16 mouse cellular contexts compared by ENCODE assay signal in genomic region chr5:73669386-73669785, GRCm38 (mm10). TPM values are rescaled to one million over a fixed set of nuclear protein-coding genes. Genes with fewer than 3 reads are reported as not detected.
DNase-seq lines count a peak whose midpoint lies in the region; ATAC-seq lines count a peak whose summit lies in the region.
"Had no signal": no experiment of that assay in that cellular context is flagged by ENCODE, and none has a peak within 500 bp of the region (broad histone marks: within the 10 kb centered on the region; RNA-seq: fewer than 3 reads in every experiment).

No protein-coding gene starts in this region.

- H3K27me3 ChIP-seq in limb, embryonic 12.5 days = peaks cover 10% of the 10 kb centered on the region
- H3K27me3 ChIP-seq in neural tube, embryonic 15.5 days (replicated peaks) = no peaks in the 10 kb centered on the region

- peak; percentile 18 for DNase-seq in embryo, embryonic 10.5 days (ENCODE audit: low spot score)
- no peak for DNase-seq in embryo, embryonic 11 days
- DNase-seq in left cerebral cortex, postnatal 4 days = peak; percentile 31
- no peak for DNase-seq in left cerebral cortex, postnatal 36 days (ENCODE audit: low spot score in 2 of 2)
- DNase-seq in spleen, postnatal 14 days (ENCODE audit: low spot score in 2 of 2) = no peak
- DNase-seq in ovary, postnatal 36 days (ENCODE audit: low spot score) = no peak
- DNase-seq: adrenal gland, postnatal 14 days; cerebellum, adult 18-20 months; kidney, postnatal 25 days had no signal

- intact Hi-C loops in left cerebral cortex, postnatal 4 days (cut with DNase I) = no loop called here
- intact Hi-C loops in left cerebral cortex, postnatal 36 days (cut with DNase I) = no loop called here

- no peak for ATAC-seq in limb, embryonic 12.5 days (ENCODE audit: insufficient number of reproducible peaks, insufficient read depth, low FRiP score, low TSS enrichment, low read depth)
- no peak for ATAC-seq in neural tube, embryonic 15.5 days (ENCODE audit: low FRiP score)

- H3K9me3 ChIP-seq in limb, embryonic 12.5 days = no peaks in the 10 kb centered on the region
- H3K9me3 ChIP-seq in neural tube, embryonic 15.5 days (replicated peaks) = no peaks in the 10 kb centered on the region
- H3K9me3 ChIP-seq: megakaryocyte, embryonic 14.5 days had no signal

- 47% methylated on average over 26 of the region's 26 CpGs for WGBS in limb, embryonic 12.5 days
- 43% methylated on average over 26 of the region's 26 CpGs for WGBS in neural tube, embryonic 15.5 days

- peaks cover 5% of the 10 kb centered on the region; the same call in 1 of the 2 replicates for H3K4me1 ChIP-seq in limb, embryonic 12.5 days (replicated peaks)
- H3K4me1 ChIP-seq in neural tube, embryonic 15.5 days = peaks cover 4% of the 10 kb centered on the region; the same call in 1 of the 2 replicates
- H3K4me1 ChIP-seq: megakaryocyte, embryonic 14.5 days had no signal

- no peaks in the 10 kb centered on the region for H3K36me3 ChIP-seq in limb, embryonic 12.5 days
- no peaks in the 10 kb centered on the region for H3K36me3 ChIP-seq in neural tube, embryonic 15.5 days

- H3K9ac ChIP-seq in limb, embryonic 12.5 days (replicated peaks) = 0 out of 2 replicates have a peak overlapping the region, but pooled peaks have one; percentile 27
- no peak overlapping the region for H3K9ac ChIP-seq in neural tube, embryonic 15.5 days (replicated peaks)

- peak overlapping the region; percentile 34 for H3K4me2 ChIP-seq in limb, embryonic 12.5 days
- H3K4me2 ChIP-seq in neural tube, embryonic 15.5 days = peak overlapping the region; percentile 38

- no peak overlapping the region for H3K27ac ChIP-seq in limb, embryonic 12.5 days
- H3K27ac ChIP-seq in neural tube, embryonic 15.5 days (replicated peaks) = no peak overlapping the region

- H3K4me3 ChIP-seq in limb, embryonic 12.5 days (replicated peaks) = no peak overlapping the region
- H3K4me3 ChIP-seq in neural tube, embryonic 15.5 days (replicated peaks) = 0 out of 2 replicates have a peak overlapping the region, but pooled peaks have one; percentile 13
- H3K4me3 ChIP-seq: megakaryocyte, embryonic 14.5 days had no signal

RNA-seq across cellular contexts. Expression of gene Spata18, which starts 18.2 kb away (rescaled TPM):
- 1 to 10 TPM; 1.3 to 1.7 TPM for total RNA-seq in left cerebral cortex, postnatal 4 days (2021)
- under 1 TPM; 0.23 to 0.42 TPM for total RNA-seq in left cerebral cortex, postnatal 36 days (2021)
- 1.9 and 2.0 TPM in 2 replicates for polyA plus RNA-seq in limb, embryonic 12.5 days (2016; fragmentation: Nextera tagmentation; extraction: Ambion mirVana)
- 0.14 TPM in 2 replicates for polyA plus RNA-seq in neural tube, embryonic 15.5 days (2015; fragmentation: Nextera tagmentation; extraction: Ambion mirVana)
- total RNA-seq: adrenal gland, postnatal 14 days had no signal
- polyA plus RNA-seq: liver, embryonic 16.5 days had no signal

RNA-seq across cellular contexts. Expression of gene Sgcb, which starts 21.8 kb away (rescaled TPM):
- total RNA-seq in left cerebral cortex, postnatal 4 days (2021) = 10 to 100 TPM; 44.5 to 44.6 TPM
- 10 to 100 TPM; 49.0 TPM for total RNA-seq in left cerebral cortex, postnatal 36 days (2021)
- polyA plus RNA-seq in limb, embryonic 12.5 days (2016; fragmentation: Nextera tagmentation; extraction: Ambion mirVana) = 35.1 and 38.2 TPM in 2 replicates
- polyA plus RNA-seq in neural tube, embryonic 15.5 days (2015; fragmentation: Nextera tagmentation; extraction: Ambion mirVana) = 51.5 and 55.5 TPM in 2 replicates

RNA-seq across cellular contexts. Expression of gene Lrrc66, which starts 37.1 kb away (rescaled TPM):
- under 1 TPM in 1 of 2 experiments, not detected in 1; 0.12 TPM for total RNA-seq in left cerebral cortex, postnatal 4 days (2021)
- not detected for total RNA-seq in left cerebral cortex, postnatal 36 days (2021)
- polyA plus RNA-seq in limb, embryonic 12.5 days (2016; fragmentation: Nextera tagmentation; extraction: Ambion mirVana) = not detected in 2 replicates
- 0.04 and 0.61 TPM in 2 replicates for polyA plus RNA-seq in neural tube, embryonic 15.5 days (2015; fragmentation: Nextera tagmentation; extraction: Ambion mirVana)
- total RNA-seq: adrenal gland, postnatal 14 days; gastrocnemius, adult 18-20 months; left cerebral cortex, postnatal 10 days had no signal
- polyA plus RNA-seq: embryonic facial prominence, embryonic 14.5 days had no signal

Comparison
In these comparisons a context has a peak if more than half of its experiments do, and no peak if none do; other contexts are left out.
1. DNase-seq: peak in embryo, embryonic 10.5 days (single experiment) and left cerebral cortex, postnatal 4 days (single experiment); none in embryo, embryonic 11 days (single experiment), left cerebral cortex, postnatal 36 days (0 of 2), spleen, postnatal 14 days (0 of 2) and ovary, postnatal 36 days (single experiment).